Mouse (Mus musculus): ENCODE measurements around the gene Fbxl17. TPM values are rescaled to one million over a fixed set of nuclear protein-coding genes. Genes with fewer than 3 reads are reported as not detected.

Gene Fbxl17
- total and polyA plus RNA-seq, 3 experiments = 5.0 to 9.7 TPM; not detected in 1

DNA sequence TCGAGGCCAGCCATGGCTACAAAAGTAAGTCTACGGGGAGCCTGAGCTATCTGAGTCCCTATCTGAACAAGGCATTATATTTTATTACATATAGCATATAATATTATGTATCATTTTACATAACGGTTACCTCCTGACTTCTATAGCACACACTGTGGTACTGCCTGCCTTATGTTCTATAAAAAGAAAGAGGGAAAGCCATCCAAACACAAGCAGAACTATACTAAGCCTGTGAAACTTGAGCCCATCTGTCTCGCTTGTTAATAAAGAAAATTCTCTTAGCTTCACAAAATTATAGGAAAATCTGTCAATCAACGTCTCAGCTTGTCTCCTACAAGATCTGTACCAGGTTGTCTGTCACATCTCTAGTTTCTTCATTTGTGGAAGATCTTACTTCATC, 173.6 kb downstream of the Fbxl17 start:
- no peaks in the 10 kb centered on the region for H3K79me2 ChIP-seq (ENCODE audit: control insufficient read depth, insufficient read depth, low read length, poor library complexity)
- TF ChIP-seq MXI1 (IDR thresholded peaks at IDR 0.05; ENCODE audit: low read depth, low read length) = no peak
- no peak for TF ChIP-seq CHD1 (IDR thresholded peaks at IDR 0.05; ENCODE audit: low read depth, low read length)
- no peak for TF ChIP-seq ZMIZ1 (IDR thresholded peaks at IDR 0.05; ENCODE audit: low read depth, low read length)
- no peak for TF ChIP-seq USF1 (IDR thresholded peaks at IDR 0.05; ENCODE audit: low read depth, low read length)
- TF ChIP-seq JUND (IDR thresholded peaks at IDR 0.05; ENCODE audit: low read depth, low read length) = no peak
- TF ChIP-seq RCOR1 (IDR thresholded peaks at IDR 0.05; ENCODE audit: low read depth, low read length) = no peak
- no peak for TF ChIP-seq SIN3A (IDR thresholded peaks at IDR 0.05; ENCODE audit: low read length)
- TF ChIP-seq HCFC1 (IDR thresholded peaks at IDR 0.05; ENCODE audit: low read depth, low read length) = no peak
- no peak for TF ChIP-seq MEF2A (IDR thresholded peaks at IDR 0.05; ENCODE audit: extremely low read depth, insufficient replicate concordance, low read depth, low read length, poor library complexity, severe bottlenecking)
- TF ChIP-seq MAZ (IDR thresholded peaks at IDR 0.05; ENCODE audit: low read depth, low read length) = no peak
- TF ChIP-seq RAD21 (IDR thresholded peaks at IDR 0.05; ENCODE audit: low read depth, low read length) = no peak
- no peak for DNase-seq (ENCODE audit: low read depth, low spot score)

DNA sequence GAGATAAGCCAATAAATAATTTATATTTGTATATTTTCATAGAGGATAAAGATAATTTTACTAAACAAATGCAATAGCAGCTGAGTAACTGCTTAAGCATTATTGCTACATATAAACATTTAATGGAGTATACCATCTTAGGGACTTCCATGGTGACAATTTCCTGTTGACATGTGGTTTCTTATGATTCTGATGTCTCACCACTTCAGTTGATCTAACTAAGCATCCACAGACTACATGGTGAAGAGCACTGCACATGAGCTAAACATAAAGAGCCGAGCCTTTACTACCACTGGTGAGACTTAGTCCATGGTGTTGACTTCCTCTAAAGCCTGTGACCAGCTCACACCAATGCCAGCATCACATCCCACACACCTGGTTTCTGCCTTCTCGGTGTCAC, 175.1 kb downstream of the Fbxl17 start:
- Histone ChIP-seq H3K27ac (ENCODE audit: control insufficient read depth, low read depth, low read length) (no peak overlapping the region), H3K9me3 (replicated peaks; ENCODE audit: insufficient read depth, low read length) (no peaks in the 10 kb centered on the region), H3K9ac (ENCODE audit: control insufficient read depth, low read depth, low read length, poor library complexity, severe bottlenecking) (no peak overlapping the region), H3K36me3 (ENCODE audit: control insufficient read depth in 1 of 2, insufficient read depth in 2 of 2, low read length in 2 of 2) (no peaks in the 10 kb centered on the region), H3K4me3 (ENCODE audit: control insufficient read depth in 1 of 2, insufficient read depth in 1 of 2, low read depth in 2 of 2, low read length in 2 of 2) (no peak overlapping the region), H3K4me1 (ENCODE audit: control insufficient read depth in 1 of 2, insufficient read depth in 2 of 2, low read length in 2 of 2) (no peaks in the 10 kb centered on the region), H3K79me2 (ENCODE audit: control insufficient read depth, insufficient read depth, low read length, poor library complexity) (no peaks in the 10 kb centered on the region), H3K27me3 (ENCODE audit: control insufficient read depth in 1 of 2, insufficient read depth in 2 of 2, low read length in 2 of 2) (no peaks in the 10 kb centered on the region)
- no peak for DNase-seq (ENCODE audit: low read depth, low spot score)
- TF ChIP-seq MXI1 (IDR thresholded peaks at IDR 0.05; ENCODE audit: low read depth, low read length) (no peak), MEF2A (IDR thresholded peaks at IDR 0.05; ENCODE audit: extremely low read depth, insufficient replicate concordance, low read depth, low read length, poor library complexity, severe bottlenecking) (no peak), CHD2 (IDR thresholded peaks at IDR 0.05; ENCODE audit: low read length) (no peak), ZC3H11A (IDR thresholded peaks at IDR 0.05; ENCODE audit: low read depth, low read length) (no peak), BHLHE40 (IDR thresholded peaks at IDR 0.05; ENCODE audit: borderline replicate concordance, low read depth, low read length) (no peak), RCOR1 (IDR thresholded peaks at IDR 0.05; ENCODE audit: low read depth, low read length) (no peak), GATA1 (IDR thresholded peaks at IDR 0.05; ENCODE audit: low read depth, low read length) (no peak), ZNF384 (IDR thresholded peaks at IDR 0.05; ENCODE audit: low read depth, low read length) (no peak), KAT2A (conservative IDR thresholded peaks at IDR 0.05; ENCODE audit: low read depth, low read length) (no peak), E2F4 (IDR thresholded peaks at IDR 0.05; ENCODE audit: borderline replicate concordance, low read depth, low read length) (no peak), RAD21 (IDR thresholded peaks at IDR 0.05; ENCODE audit: low read depth, low read length) (no peak), USF2 (IDR thresholded peaks at IDR 0.05; ENCODE audit: borderline replicate concordance in 1 of 2, insufficient read depth in 1 of 2, low read depth in 1 of 2, low read length in 2 of 2) (no peak), JUND (IDR thresholded peaks at IDR 0.05; ENCODE audit: low read depth, low read length) (no peak), GABPA (IDR thresholded peaks at IDR 0.05; ENCODE audit: low read depth, low read length) (no peak)

More for the DNA sequence above, 173.6 kb downstream of the Fbxl17 start:
- no peaks in the 10 kb centered on the region for H3K4me1 ChIP-seq (ENCODE audit: control insufficient read depth in 1 of 2, insufficient read depth in 2 of 2, low read length in 2 of 2)
- no peaks in the 10 kb centered on the region for H3K9me3 ChIP-seq (replicated peaks; ENCODE audit: insufficient read depth, low read length)
- no peak overlapping the region for H3K4me3 ChIP-seq (ENCODE audit: control insufficient read depth in 1 of 2, insufficient read depth in 1 of 2, low read depth in 2 of 2, low read length in 2 of 2)
- H3K27ac ChIP-seq (ENCODE audit: control insufficient read depth, low read depth, low read length) = no peak overlapping the region
- no peaks in the 10 kb centered on the region for H3K36me3 ChIP-seq (ENCODE audit: control insufficient read depth in 1 of 2, insufficient read depth in 2 of 2, low read length in 2 of 2)
- no peaks in the 10 kb centered on the region for H3K27me3 ChIP-seq (ENCODE audit: control insufficient read depth in 1 of 2, insufficient read depth in 2 of 2, low read length in 2 of 2)
- H3K9ac ChIP-seq (ENCODE audit: control insufficient read depth, low read depth, low read length, poor library complexity, severe bottlenecking) = no peak overlapping the region

Data from MEL (cell line).